Mouse (Mus musculus) limb, embryonic 11.5 days (tissue): ENCODE measurements around the gene Rnf126. TPM values are rescaled to one million over a fixed set of nuclear protein-coding genes. Genes with fewer than 3 reads are reported as not detected.

Source experiments
- ATAC-seq: fragments of 200-750 bp; cut with Nextera tagmentation; 2 replicates; pipeline ENCODE4 v1.8.0; 2017; ENCODE audit warnings: low read depth; ENCODE audit not compliant: insufficient number of reproducible peaks, low FRiP score, low TSS enrichment
- DNase-seq: peaks from one replicate; pipeline ENCODE4 v3.0.0-alpha.2; 2015; ENCODE audit warnings: low spot score
- H3K27ac ChIP-seq: fragments of 300-500 bp; sonication (generic); replicated peaks from 2 replicates; pipeline ENCODE4 v1.5.1; 2014; ENCODE audit warnings: low read depth, mild to moderate bottlenecking, low read length
- H3K27me3 ChIP-seq: fragments of 300-500 bp; sonication (generic); 2 replicates; pipeline ENCODE4 v1.6.1; 2014; ENCODE audit warnings: mild to moderate bottlenecking, low read length, mixed read lengths; ENCODE audit not compliant: control insufficient read depth, insufficient read depth
- H3K36me3 ChIP-seq: fragments of 300-500 bp; sonication (generic); 2 replicates; pipeline ENCODE4 v1.6.1; 2014; ENCODE audit warnings: mild to moderate bottlenecking, low read length, moderate library complexity, mixed read lengths; ENCODE audit not compliant: control insufficient read depth, insufficient read depth
- H3K4me1 ChIP-seq: fragments of 300-500 bp; sonication (generic); 2 replicates; pipeline ENCODE4 v1.6.1; 2014; ENCODE audit warnings: low read length, mixed read lengths; ENCODE audit not compliant: control insufficient read depth, insufficient read depth
- H3K4me2 ChIP-seq: fragments of 300-500 bp; sonication (generic); 2 replicates; pipeline ENCODE4 v1.6.1; 2014; ENCODE audit warnings: low read depth, mild to moderate bottlenecking, moderate library complexity; ENCODE audit not compliant: severe bottlenecking
- H3K4me3 ChIP-seq: fragments of 300-500 bp; sonication (generic); 2 replicates; pipeline ENCODE4 v1.5.1; 2014; ENCODE audit warnings: low read depth, low read length
- H3K9ac ChIP-seq: fragments of 300-500 bp; sonication (generic); 2 replicates; pipeline ENCODE4 v1.6.1; 2014; ENCODE audit warnings: mild to moderate bottlenecking, low read length
- H3K9me3 ChIP-seq: fragments of 300-500 bp; sonication (generic); 2 replicates; pipeline ENCODE4 v1.6.1; 2016; ENCODE audit warnings: low read length; ENCODE audit not compliant: control insufficient read depth
- WGBS: fragments of 180-500 bp; shearing (Covaris S2); extraction: QIAGEN DNeasy Blood & Tissue Kit; methylation state at CpG from one replicate; pipeline ENCODE4 v1.1.7; 2014; 5-methylcytosine and 5-hydroxymethylcytosine counted together
- polyA plus RNA-seq: library from polyadenylated mRNA; unstranded; fragments of >200 nt; fragmentation: Nextera tagmentation; extraction: Ambion mirVana; gene quantifications from 2 replicates; pipeline ENCODE4 v1.2.1, GENCODE M21; 2014

Rnf126 gene
- 112 and 118 TPM in 2 replicates for polyA plus RNA-seq

DNA sequence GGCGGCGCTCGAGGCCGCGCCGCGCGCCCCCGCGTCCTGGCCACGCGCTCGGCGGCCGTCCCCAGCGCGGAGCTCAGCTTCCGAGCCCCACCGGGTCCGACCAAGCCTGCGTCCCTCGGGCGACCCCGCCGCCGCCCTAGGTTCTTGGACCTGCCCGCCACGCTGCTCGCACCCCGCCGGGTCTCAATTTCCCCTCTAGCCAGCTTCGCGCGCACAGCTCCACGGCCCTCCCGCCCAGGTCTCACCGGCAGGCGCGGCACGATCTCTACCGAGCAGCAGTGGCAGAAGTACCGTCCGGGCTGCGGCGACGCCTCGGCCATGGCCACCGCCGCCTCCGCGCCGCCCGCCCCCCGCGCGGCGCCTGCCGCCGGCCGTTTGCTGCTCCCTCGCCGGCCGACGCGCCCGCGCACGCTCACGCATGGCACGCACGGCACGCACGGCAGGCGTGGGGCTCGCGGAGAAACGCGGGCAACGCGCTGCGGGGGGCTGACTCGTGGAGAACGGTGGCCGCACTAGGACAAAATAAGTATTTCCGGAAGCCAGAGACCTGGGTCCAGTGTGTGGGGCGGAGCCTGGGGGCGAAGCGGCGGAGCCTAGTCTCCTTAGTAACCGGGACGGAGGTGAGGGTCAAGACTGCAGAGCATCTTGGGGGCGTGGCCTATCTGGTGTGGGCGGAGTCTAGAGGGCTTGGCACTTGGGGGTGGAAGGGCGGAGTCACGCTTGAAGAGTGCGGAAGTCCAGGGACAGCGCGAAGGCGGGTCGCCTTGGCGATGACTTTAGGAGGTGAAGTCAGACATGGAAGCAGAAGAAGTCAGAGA is at the start of gene Rnf126:
Gene Rnf126, minus strand, starts transcription at position 445 of the 818 bp plus-strand sequence.
- Histone ChIP-seq H3K9ac (peak within 1 kb of the TSS; percentile 95), H3K36me3 (peaks cover 12% of the 10 kb centered on the region), H3K4me3 (peak within 1 kb of the TSS; percentile 87), H3K27me3 (no peaks in the 10 kb centered on the region), H3K4me1 (peaks cover 14% of the 10 kb centered on the region), H3K4me2 (peak within 1 kb of the TSS; percentile 90), H3K9me3 (no peaks in the 10 kb centered on the region), H3K27ac (peak within 1 kb of the TSS; percentile 90)
- ATAC-seq (peak; percentile 92), DNase-seq (peak; percentile 100)
- WGBS: under 1% methylated on average over 101 of the region's 101 CpGs

DNA sequence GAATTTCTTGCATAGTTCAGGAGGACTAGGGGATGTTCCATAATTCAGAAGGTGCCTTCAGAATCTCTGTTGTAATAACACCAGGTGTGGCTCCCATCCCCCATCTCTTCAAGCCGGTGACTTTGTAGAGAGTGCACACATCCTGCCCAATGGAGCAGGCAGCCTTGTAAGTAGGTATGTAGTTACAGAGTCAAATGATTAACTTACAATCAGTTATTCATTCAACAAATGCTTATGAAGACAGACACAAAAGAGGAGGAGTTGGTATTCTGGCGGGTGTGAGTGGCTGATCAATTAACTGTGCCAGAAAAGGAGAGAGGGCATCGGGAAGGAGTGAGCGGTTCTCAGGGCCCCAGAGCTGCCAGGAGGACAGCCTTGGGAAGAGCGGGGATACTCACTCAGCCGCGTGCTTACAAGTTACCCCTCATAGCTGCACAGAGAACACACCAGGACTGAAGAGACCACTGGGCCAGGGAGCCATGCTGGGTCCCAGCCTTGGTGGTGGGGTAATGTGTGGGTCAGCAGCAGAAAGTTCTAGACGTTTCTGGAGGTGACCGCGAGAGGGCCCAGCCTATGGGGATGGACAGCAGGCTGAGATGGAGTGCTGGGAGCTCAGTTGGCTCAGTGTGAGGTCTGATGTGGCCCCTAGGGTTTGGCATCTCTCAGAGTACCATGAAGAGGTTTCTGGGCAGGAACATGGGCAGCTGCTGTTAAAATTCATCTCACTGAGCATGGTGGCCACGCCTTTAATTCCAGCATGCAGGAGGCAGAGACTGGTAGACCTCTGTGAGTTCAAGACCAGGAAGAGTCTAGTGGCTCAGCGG is 49.1 kb upstream of the Rnf126 start:
- Histone ChIP-seq H3K9ac (no peak overlapping the region), H3K27ac (no peak overlapping the region), H3K9me3 (no peaks in the 10 kb centered on the region), H3K4me1 (no peaks in the 10 kb centered on the region), H3K27me3 (no peaks in the 10 kb centered on the region), H3K4me3 (no peak overlapping the region), H3K4me2 (no peak overlapping the region), H3K36me3 (peaks cover 12% of the 10 kb centered on the region; the same call in 1 of the 2 replicates)
- no peak for ATAC-seq
- WGBS: 90% methylated on average over 12 of the region's 12 CpGs
- no peak for DNase-seq

DNA sequence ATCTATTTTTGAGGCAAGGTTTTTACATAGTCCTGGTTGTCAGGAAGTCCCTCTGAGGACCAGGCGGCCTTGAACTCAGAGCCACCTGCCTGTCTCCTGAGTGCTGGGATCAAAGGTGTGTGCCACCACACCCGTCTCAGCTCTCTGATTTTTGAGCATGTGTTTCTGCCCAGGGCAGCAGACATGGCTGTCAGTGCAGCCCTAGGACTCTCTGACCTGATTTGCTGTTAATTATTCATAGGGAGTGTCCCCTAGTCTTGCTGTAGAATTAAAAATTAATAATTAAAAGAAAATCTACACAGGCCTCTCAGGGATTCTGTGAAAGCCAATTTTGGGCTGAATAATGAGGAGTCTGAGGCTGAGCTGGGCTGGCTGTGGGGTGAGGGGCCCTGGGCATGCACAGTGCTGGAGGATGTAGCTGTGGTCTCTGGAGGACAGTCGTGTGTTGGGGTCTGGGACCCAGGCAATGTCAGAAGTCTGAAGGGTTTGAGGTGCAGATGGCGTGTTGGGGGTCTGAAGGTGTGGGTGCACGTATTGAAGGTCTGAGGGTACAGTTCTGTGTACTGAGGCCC is 47.6 kb upstream of the Rnf126 start:
- Histone ChIP-seq H3K36me3 (peaks cover 9% of the 10 kb centered on the region), H3K4me1 (no peaks in the 10 kb centered on the region), H3K9me3 (no peaks in the 10 kb centered on the region), H3K27ac (no peak overlapping the region), H3K27me3 (no peaks in the 10 kb centered on the region), H3K4me3 (no peak overlapping the region), H3K9ac (no peak overlapping the region), H3K4me2 (no peak overlapping the region)
- WGBS: 81% methylated on average over 5 of the region's 5 CpGs
- ATAC-seq (no peak), DNase-seq (no peak)

DNA sequence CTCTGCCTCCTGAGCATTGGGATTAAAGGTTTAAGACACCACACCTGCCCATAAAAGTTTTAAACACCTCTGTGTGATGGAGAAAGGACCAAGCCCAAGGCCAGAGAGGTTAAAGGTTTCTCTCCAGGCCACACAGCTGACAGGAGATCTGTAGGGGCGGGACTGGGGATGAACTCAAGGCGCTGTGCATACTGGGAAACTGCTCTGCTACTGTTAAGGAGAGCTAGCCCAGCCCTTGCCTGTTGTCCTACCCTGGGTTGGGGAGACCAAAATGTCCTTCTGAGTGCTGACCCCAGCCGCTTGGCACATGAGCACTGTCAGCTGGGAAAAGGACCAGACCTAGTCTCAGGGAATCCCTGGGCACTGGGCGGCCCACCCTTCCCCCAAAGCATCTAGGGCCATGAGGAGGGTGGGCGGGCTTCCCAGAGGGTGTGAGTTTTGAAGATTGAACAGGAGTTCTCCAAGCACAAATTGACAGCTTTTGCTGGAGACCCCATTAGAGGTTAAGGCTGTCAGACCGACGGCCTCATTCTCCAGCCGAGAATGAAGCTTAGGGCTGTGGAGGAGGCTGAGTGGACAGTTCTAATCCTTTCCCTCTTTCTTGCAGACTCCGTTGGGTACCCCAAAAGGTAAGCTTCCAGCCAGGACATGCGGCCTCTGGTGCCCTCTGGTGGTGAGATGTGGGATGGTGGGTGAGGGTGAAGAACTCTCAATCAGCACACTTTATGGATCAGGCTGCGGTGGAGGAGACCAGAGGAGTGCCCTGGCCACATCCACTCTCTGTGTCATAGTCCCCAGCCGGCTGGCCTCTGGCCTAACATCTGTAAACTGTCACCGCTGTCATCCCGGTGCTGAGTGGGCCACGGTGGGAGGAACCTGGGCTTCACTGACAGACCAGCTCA is 45.2 kb upstream of the Rnf126 start:
- 29% methylated on average over 15 of the region's 15 CpGs for WGBS
- no peak overlapping the region; the same call in 1 of the 2 replicates for H3K4me3 ChIP-seq
- ATAC-seq: peak; percentile 45; the same call in 1 of the 2 replicates
- H3K9ac ChIP-seq: no peak overlapping the region
- no peak overlapping the region for H3K4me2 ChIP-seq
- peak; percentile 93 for DNase-seq
- H3K36me3 ChIP-seq: peaks cover 7% of the 10 kb centered on the region
- no peaks in the 10 kb centered on the region for H3K4me1 ChIP-seq
- no peaks in the 10 kb centered on the region for H3K9me3 ChIP-seq
- no peaks in the 10 kb centered on the region for H3K27me3 ChIP-seq
- no peak overlapping the region for H3K27ac ChIP-seq

DNA sequence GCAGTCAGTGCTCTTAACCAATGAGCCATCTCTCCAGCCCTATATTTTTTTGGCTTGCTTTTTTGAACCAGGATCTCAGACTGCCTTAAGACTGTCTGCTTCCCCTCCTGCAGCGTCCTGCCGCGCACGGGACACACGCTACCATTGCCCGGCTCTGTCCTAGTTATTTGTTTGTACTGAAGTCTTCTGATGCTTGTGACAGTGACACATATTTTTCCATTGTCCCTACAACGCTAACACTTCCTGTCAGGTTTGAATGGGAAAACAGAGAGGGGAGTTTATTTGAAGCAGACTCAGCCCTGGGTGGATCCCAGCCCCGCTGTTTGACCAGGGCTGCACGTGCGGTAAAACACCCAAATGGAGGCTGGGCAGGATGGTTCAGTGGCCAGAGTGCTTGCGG is 42.0 kb upstream of the Rnf126 start:
- H3K9ac ChIP-seq: no peak overlapping the region
- H3K4me3 ChIP-seq: no peak overlapping the region
- ATAC-seq: no peak
- H3K4me2 ChIP-seq: no peak overlapping the region
- WGBS: 91% methylated on average over 11 of the region's 11 CpGs
- H3K27ac ChIP-seq: no peak overlapping the region
- DNase-seq: no peak
- no peaks in the 10 kb centered on the region for H3K9me3 ChIP-seq
- H3K4me1 ChIP-seq: peaks cover 13% of the 10 kb centered on the region
- H3K36me3 ChIP-seq: peaks cover 4% of the 10 kb centered on the region
- H3K27me3 ChIP-seq: no peaks in the 10 kb centered on the region

DNA sequence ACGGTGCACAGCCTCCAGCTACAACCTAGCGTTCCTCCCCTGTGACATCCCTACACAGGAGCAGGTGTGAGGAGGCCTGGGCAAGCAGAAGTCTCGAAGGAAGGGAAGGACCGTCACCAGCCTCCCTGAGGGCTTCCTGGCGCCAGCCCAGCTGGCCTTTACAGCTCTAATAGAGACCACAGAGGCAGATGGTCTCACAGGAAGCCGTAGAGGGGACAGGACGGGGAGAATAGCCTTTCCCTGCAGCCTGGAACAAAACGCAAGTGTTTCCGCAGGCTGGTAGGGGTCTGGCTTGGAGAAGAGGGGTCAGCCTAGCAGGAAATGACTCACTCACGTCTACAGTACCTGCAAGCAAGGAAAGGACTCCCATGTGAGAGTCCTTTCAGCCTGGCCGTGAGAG is 41.1 kb upstream of the Rnf126 start:
- peaks cover 4% of the 10 kb centered on the region for H3K36me3 ChIP-seq
- H3K4me3 ChIP-seq: no peak overlapping the region

GRCm38 (mm10) chr10:79806972-79807371 is 40.2 kb upstream of the Rnf126 start:
- no peak overlapping the region for H3K4me2 ChIP-seq
- no peak overlapping the region for H3K9ac ChIP-seq
- no peak overlapping the region for H3K27ac ChIP-seq
- ATAC-seq (no peak), DNase-seq (no peak)
- H3K9me3 ChIP-seq: no peaks in the 10 kb centered on the region
- no peak overlapping the region for H3K4me3 ChIP-seq
- peaks cover 2% of the 10 kb centered on the region for H3K36me3 ChIP-seq
- WGBS: 82% methylated on average over 10 of the region's 10 CpGs
- H3K27me3 ChIP-seq: no peaks in the 10 kb centered on the region
- peaks cover 31% of the 10 kb centered on the region for H3K4me1 ChIP-seq

More for the DNA sequence above, 41.1 kb upstream of the Rnf126 start:
- Histone ChIP-seq H3K9me3 (no peaks in the 10 kb centered on the region), H3K4me2 (no peak overlapping the region), H3K9ac (no peak overlapping the region; the same call in 1 of the 2 replicates), H3K27me3 (no peaks in the 10 kb centered on the region), H3K4me1 (peaks cover 22% of the 10 kb centered on the region), H3K27ac (0 out of 2 replicates have a peak overlapping the region, but pooled peaks have one; percentile 30)
- 60% methylated on average over 11 of the region's 11 CpGs for whole genome bisulfite sequencing
- ATAC-seq (no peak), DNase-seq (no peak)
